Mouse (Mus musculus) limb, embryonic 13.5 days (tissue): Measurements from ENCODE around the gene Kpna2. TPM values are rescaled to one million over a fixed set of nuclear protein-coding genes. Genes with fewer than 3 reads are reported as not detected.

Experiments used
- polyA plus RNA-seq: library from polyadenylated mRNA; unstranded; fragments of >200 nt; fragmentation: Nextera tagmentation; extraction: Ambion mirVana; gene quantifications from 2 replicates; pipeline ENCODE4 v1.2.1, GENCODE M21; 2015

Kpna2 gene
- polyA plus RNA-seq, 1 experiment from 2014 or later = 389 TPM

Other genes starting within 250 kb of the Kpna2 start
- gene Pecam1, start 248.9 kb downstream of the Kpna2 start, polyA plus RNA-seq = 33.5 and 36.8 TPM in 2 replicates
- gene Milr1, start 248.3 kb downstream of the Kpna2 start, polyA plus RNA-seq = 1.4 and 2.2 TPM in 2 replicates
- gene Polg2, start 220.0 kb downstream of the Kpna2 start, polyA plus RNA-seq = 13.2 and 15.0 TPM in 2 replicates
- gene Ddx5, start 210.4 kb downstream of the Kpna2 start, polyA plus RNA-seq = 359 and 363 TPM in 2 replicates
- gene Cep95, start 210.3 kb downstream of the Kpna2 start, polyA plus RNA-seq = 23.5 and 28.9 TPM in 2 replicates
- gene Smurf2, start 78.8 kb downstream of the Kpna2 start, polyA plus RNA-seq = 14.5 and 15.8 TPM in 2 replicates
- 1.9 and 2.3 TPM in 2 replicates for gene 1810010H24Rik, start 26.1 kb upstream of the Kpna2 start, polyA plus RNA-seq
- 41.4 and 42.3 TPM in 2 replicates for gene Bptf, start 132.6 kb upstream of the Kpna2 start, polyA plus RNA-seq
- 64.1 and 65.9 TPM in 2 replicates for gene Nol11, start 189.8 kb upstream of the Kpna2 start, polyA plus RNA-seq